11 mouse cellular contexts compared by ENCODE assay signal in the genomic region with DNA sequence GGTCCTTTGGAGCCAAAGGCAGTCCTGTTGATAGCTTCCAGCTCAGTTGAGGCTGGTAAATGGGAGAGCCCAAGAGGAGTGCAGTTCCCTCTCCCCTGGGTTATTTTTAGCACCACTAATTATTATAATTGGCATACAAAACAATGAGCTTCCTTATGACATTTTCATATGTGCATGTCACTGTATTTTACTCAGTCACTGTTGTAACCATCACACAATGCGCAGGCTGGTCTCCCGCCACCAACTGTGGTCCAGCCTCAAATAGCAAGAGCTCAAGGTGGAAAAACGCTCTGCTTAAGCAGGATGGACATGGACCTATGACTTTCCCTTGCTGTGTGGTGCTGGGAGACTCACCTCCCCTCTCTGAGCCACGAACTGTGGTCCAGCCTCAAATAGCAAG. TPM values are rescaled to one million over a fixed set of nuclear protein-coding genes. Genes with fewer than 3 reads are reported as not detected.
DNase-seq lines count a peak whose midpoint lies in the region; ATAC-seq lines count a peak whose summit lies in the region.
"Had no signal": no experiment of that assay in that cellular context is flagged by ENCODE, and none has a peak within 500 bp of the region (broad histone marks: within the 10 kb centered on the region; RNA-seq: fewer than 3 reads in every experiment).

No protein-coding gene starts in this region.

- peaks cover 20% of the 10 kb centered on the region; the same call in 1 of the 2 replicates for H3K27me3 ChIP-seq in heart, embryonic 10.5 days (ENCODE audit: insufficient read depth, poor library complexity, severe bottlenecking)
- no peaks in the 10 kb centered on the region for H3K27me3 ChIP-seq in neural tube, embryonic 11.5 days (ENCODE audit: control insufficient read depth, insufficient read depth, low read length)
- H3K27me3 ChIP-seq in limb, embryonic 11.5 days (ENCODE audit: control insufficient read depth, insufficient read depth, low read length), result peaks cover 2% of the 10 kb centered on the region; the same call in 1 of the 2 replicates
- H3K27me3 ChIP-seq in stomach, embryonic 16.5 days (ENCODE audit: control insufficient read depth, insufficient read depth, low read length), result peaks cover 16% of the 10 kb centered on the region
- H3K27me3 ChIP-seq in kidney, embryonic 16.5 days (ENCODE audit: insufficient read depth, low read length), result no peaks in the 10 kb centered on the region
- H3K27me3 ChIP-seq: Patski had no signal

- H3K4me2 ChIP-seq in neural tube, embryonic 11.5 days (ENCODE audit: low read depth), result no peak overlapping the region
- 0 out of 2 replicates have a peak overlapping the region, but pooled peaks have one; percentile 24 for H3K4me2 ChIP-seq in limb, embryonic 11.5 days (ENCODE audit: low read depth, severe bottlenecking)
- no peak overlapping the region for H3K4me2 ChIP-seq in stomach, embryonic 16.5 days (ENCODE audit: low read depth, low read length)
- H3K4me2 ChIP-seq in kidney, embryonic 16.5 days (replicated peaks; ENCODE audit: low read depth, low read length), result no peak overlapping the region

- H3K36me3 ChIP-seq in heart, embryonic 10.5 days, result no peaks in the 10 kb centered on the region
- no peaks in the 10 kb centered on the region for H3K36me3 ChIP-seq in neural tube, embryonic 11.5 days (ENCODE audit: control insufficient read depth, insufficient read depth, low read length)
- H3K36me3 ChIP-seq in limb, embryonic 11.5 days (ENCODE audit: control insufficient read depth, insufficient read depth, low read length), result no peaks in the 10 kb centered on the region
- no peaks in the 10 kb centered on the region for H3K36me3 ChIP-seq in stomach, embryonic 16.5 days (ENCODE audit: control insufficient read depth, insufficient read depth, low read length)
- H3K36me3 ChIP-seq in kidney, embryonic 16.5 days (ENCODE audit: insufficient read depth, low read length), result no peaks in the 10 kb centered on the region

- no peak overlapping the region for H3K9ac ChIP-seq in neural tube, embryonic 11.5 days (ENCODE audit: low read length)
- H3K9ac ChIP-seq in limb, embryonic 11.5 days (ENCODE audit: low read length), result no peak overlapping the region; the same call in 1 of the 2 replicates
- 0 out of 2 replicates have a peak overlapping the region, but pooled peaks have one; percentile 52 for H3K9ac ChIP-seq in stomach, embryonic 16.5 days (ENCODE audit: low read length)
- no peak overlapping the region for H3K9ac ChIP-seq in kidney, embryonic 16.5 days (replicated peaks; ENCODE audit: low read length)

- WGBS in heart, embryonic 10.5 days, result 77% methylated on average over 4 of the region's 4 CpGs
- WGBS in neural tube, embryonic 11.5 days, result 76% methylated on average over 4 of the region's 4 CpGs
- 80% methylated on average over 4 of the region's 4 CpGs for WGBS in limb, embryonic 11.5 days
- WGBS in stomach, embryonic 16.5 days, result 83% methylated on average over 4 of the region's 4 CpGs
- 85% methylated on average over 4 of the region's 4 CpGs for WGBS in kidney, embryonic 16.5 days

- H3K4me1 ChIP-seq in heart, embryonic 10.5 days, result peaks cover 32% of the 10 kb centered on the region
- H3K4me1 ChIP-seq in neural tube, embryonic 11.5 days (ENCODE audit: control insufficient read depth, insufficient read depth, low read length), result peaks cover 8% of the 10 kb centered on the region; the same call in 1 of the 2 replicates
- peaks cover 10% of the 10 kb centered on the region for H3K4me1 ChIP-seq in limb, embryonic 11.5 days (ENCODE audit: control insufficient read depth, insufficient read depth, low read length)
- H3K4me1 ChIP-seq in stomach, embryonic 16.5 days (ENCODE audit: control insufficient read depth, insufficient read depth, low read length), result 0 out of 2 replicates have a peak, but pooled peaks cover 5% of the 10 kb centered on the region
- peaks cover 13% of the 10 kb centered on the region for H3K4me1 ChIP-seq in kidney, embryonic 16.5 days (ENCODE audit: insufficient read depth, low read length)

- ATAC-seq in neural tube, embryonic 11.5 days (ENCODE audit: insufficient read depth, low FRiP score, low TSS enrichment), result no peak
- no peak for ATAC-seq in limb, embryonic 11.5 days (ENCODE audit: insufficient number of reproducible peaks, low FRiP score, low TSS enrichment, low read depth)
- no peak for ATAC-seq in stomach, embryonic 16.5 days (ENCODE audit: insufficient read depth, low FRiP score)
- ATAC-seq in monocyte, adult 5-6 weeks (replicated peaks; ENCODE audit: insufficient number of reproducible peaks, low FRiP score, low TSS enrichment, poor library complexity, severe bottlenecking), result no peak
- ATAC-seq in kidney, embryonic 16.5 days (ENCODE audit: low FRiP score, low TSS enrichment), result no peak; the same call in 1 of the 2 replicates
- ATAC-seq: inflammation-experienced regulatory T-cells, adult 6 months; Patski had no signal

- H3K9me3 ChIP-seq in heart, embryonic 10.5 days, result no peaks in the 10 kb centered on the region
- H3K9me3 ChIP-seq in neural tube, embryonic 11.5 days (ENCODE audit: control insufficient read depth, low read length), result no peaks in the 10 kb centered on the region
- no peaks in the 10 kb centered on the region for H3K9me3 ChIP-seq in limb, embryonic 11.5 days (ENCODE audit: control insufficient read depth, low read length)
- H3K9me3 ChIP-seq in stomach, embryonic 16.5 days (replicated peaks; ENCODE audit: control insufficient read depth, low read length), result no peaks in the 10 kb centered on the region
- no peaks in the 10 kb centered on the region for H3K9me3 ChIP-seq in kidney, embryonic 16.5 days (ENCODE audit: low read length)

- DNase-seq in heart, embryonic 10.5 days (ENCODE audit: low spot score), result no peak
- DNase-seq in heart, adult 8-10 months (ENCODE audit: low spot score), result no peak
- no peak for DNase-seq in neural tube, embryonic 11.5 days (ENCODE audit: low spot score)
- no peak for DNase-seq in neural tube, embryonic 10.5 days (ENCODE audit: extremely low spot score, low spot score)
- DNase-seq in limb, embryonic 11.5 days (ENCODE audit: low spot score), result no peak
- DNase-seq: cerebellum, postnatal 10 days had no signal

- H3K4me3 ChIP-seq in heart, embryonic 10.5 days, result no peak overlapping the region
- H3K4me3 ChIP-seq in neural tube, embryonic 11.5 days (ENCODE audit: low read depth, low read length), result no peak overlapping the region
- H3K4me3 ChIP-seq in limb, embryonic 11.5 days (ENCODE audit: low read depth, low read length), result no peak overlapping the region
- no peak overlapping the region for H3K4me3 ChIP-seq in stomach, embryonic 16.5 days (replicated peaks; ENCODE audit: low read length)
- no peak overlapping the region for H3K4me3 ChIP-seq in kidney, embryonic 16.5 days (ENCODE audit: low read length)

- H3K27ac ChIP-seq in heart, embryonic 10.5 days, result peak overlapping the region; percentile 65
- H3K27ac ChIP-seq in neural tube, embryonic 11.5 days (ENCODE audit: low read depth, low read length), result 0 out of 2 replicates have a peak overlapping the region, but pooled peaks have one; percentile 34
- H3K27ac ChIP-seq in limb, embryonic 11.5 days (replicated peaks; ENCODE audit: low read depth, low read length), result no peak overlapping the region
- no peak overlapping the region for H3K27ac ChIP-seq in stomach, embryonic 16.5 days (ENCODE audit: low read length)
- no peak overlapping the region for H3K27ac ChIP-seq in kidney, embryonic 16.5 days (ENCODE audit: low read length)

RNA-seq across cellular contexts. Expression of a gene that starts 18.3 kb away (rescaled TPM):
- polyA plus RNA-seq in heart, embryonic 10.5 days (2016; fragmentation: Nextera tagmentation; extraction: Ambion mirVana), result 15.2 and 18.5 TPM in 2 replicates
- 1 to 10 TPM in 1 of 4 experiments, under 1 TPM in 3; 0.41 to 1.1 (median 0.77) TPM for total RNA-seq in heart, adult 8-10 months (2022)
- 7.4 and 8.4 TPM in 2 replicates for polyA plus RNA-seq in neural tube, embryonic 11.5 days (2014; fragmentation: Nextera tagmentation; extraction: Ambion mirVana)
- 0.80 and 0.82 TPM in 2 replicates for polyA plus RNA-seq in limb, embryonic 11.5 days (2014; fragmentation: Nextera tagmentation; extraction: Ambion mirVana)
- 0.94 and 1.7 TPM in 2 replicates for polyA plus RNA-seq in stomach, embryonic 16.5 days (2015; fragmentation: Nextera tagmentation; extraction: Ambion mirVana)
- total RNA-seq in monocyte, adult 5-6 weeks (2017), result 0.38 TPM in 1 of 3 replicates, not detected in the others
- polyA plus RNA-seq in kidney, embryonic 16.5 days (2015; fragmentation: Nextera tagmentation; extraction: Ambion mirVana), result 4.5 and 4.6 TPM in 2 replicates
- polyA plus RNA-seq: inflammation-experienced regulatory T-cells, adult 6 months had no signal

RNA-seq across cellular contexts. Expression of a gene that starts 54.1 kb away (rescaled TPM):
- 26.5 and 33.6 TPM in 2 replicates for polyA plus RNA-seq in heart, embryonic 10.5 days (2016; fragmentation: Nextera tagmentation; extraction: Ambion mirVana)
- total RNA-seq in heart, adult 8-10 months (2022), result 10 to 100 TPM; 11.5 to 21.8 (median 16.1) TPM
- 85.6 and 87.9 TPM in 2 replicates for polyA plus RNA-seq in neural tube, embryonic 11.5 days (2014; fragmentation: Nextera tagmentation; extraction: Ambion mirVana)
- polyA plus RNA-seq in limb, embryonic 11.5 days (2014; fragmentation: Nextera tagmentation; extraction: Ambion mirVana), result 60.2 and 63.2 TPM in 2 replicates
- 24.6 and 27.3 TPM in 2 replicates for polyA plus RNA-seq in stomach, embryonic 16.5 days (2015; fragmentation: Nextera tagmentation; extraction: Ambion mirVana)
- 12.8 to 35.4 TPM (median 29.1 TPM) in 3 replicates for total RNA-seq in monocyte, adult 5-6 weeks (2017)
- polyA plus RNA-seq in kidney, embryonic 16.5 days (2015; fragmentation: Nextera tagmentation; extraction: Ambion mirVana), result 38.7 and 39.0 TPM in 2 replicates

Comparison
In these comparisons a context has a peak if more than half of its experiments do, and no peak if none do; other contexts are left out.
1. H3K27ac ChIP-seq: peak in heart, embryonic 10.5 days (single experiment) and neural tube, embryonic 11.5 days (single experiment); none in limb, embryonic 11.5 days (single experiment), stomach, embryonic 16.5 days (single experiment) and kidney, embryonic 16.5 days (single experiment).